Mouse (Mus musculus) midbrain, postnatal 0 days (tissue): Measurements from ENCODE around the gene Zfp276. TPM values are rescaled to one million over a fixed set of nuclear protein-coding genes. Genes with fewer than 3 reads are reported as not detected.
"Not testable (repeated sequence)": the region's sequence is repeated elsewhere in the genome, so short reads cannot be mapped to it uniquely, and the experiment has no call there.

Experiments
- ATAC-seq: fragments of 200-750 bp; cut with Nextera tagmentation; 2 replicates; pipeline ENCODE4 v1.8.0; 2017; ENCODE audit warnings: moderate number of reproducible peaks, mild to moderate bottlenecking, moderate TSS enrichment, moderate library complexity; ENCODE audit not compliant: low FRiP score
- DNase-seq: peaks from one replicate; pipeline ENCODE4 v3.0.0-alpha.2; 2015; ENCODE audit warnings: low spot score
- H3K27ac ChIP-seq: fragments of 300-500 bp; sonication (generic); 2 replicates; pipeline ENCODE4 v1.5.1; 2014; ENCODE audit warnings: low read depth, mild to moderate bottlenecking, low read length, mixed read lengths
- H3K27me3 ChIP-seq: fragments of 300-500 bp; sonication (generic); 2 replicates; pipeline ENCODE4 v1.6.1; 2014; ENCODE audit warnings: low read length, control low read depth, mixed read lengths; ENCODE audit not compliant: insufficient read depth
- H3K36me3 ChIP-seq: fragments of 300-500 bp; sonication (generic); 2 replicates; pipeline ENCODE4 v1.6.1; 2014; ENCODE audit warnings: low read length, control low read depth, mixed read lengths; ENCODE audit not compliant: insufficient read depth
- H3K4me1 ChIP-seq: fragments of 300-500 bp; sonication (generic); 2 replicates; pipeline ENCODE4 v1.6.1; 2014; ENCODE audit warnings: mild to moderate bottlenecking, control low read depth, antibody characterized with exemption, low read length, mixed read lengths; ENCODE audit not compliant: insufficient read depth
- H3K4me2 ChIP-seq: fragments of 300-500 bp; sonication (generic); 2 replicates; pipeline ENCODE4 v1.6.1; 2014; ENCODE audit warnings: low read depth, mild to moderate bottlenecking, low read length, mixed read lengths; ENCODE audit not compliant: poor library complexity, severe bottlenecking
- H3K4me3 ChIP-seq: fragments of 300-500 bp; sonication (generic); 2 replicates; pipeline ENCODE4 v1.5.1; 2014; ENCODE audit warnings: low read depth, mild to moderate bottlenecking, low read length, moderate library complexity
- H3K9ac ChIP-seq: fragments of 300-500 bp; sonication (generic); replicated peaks from 2 replicates; pipeline ENCODE4 v1.6.1; 2014; ENCODE audit warnings: mild to moderate bottlenecking, low read length, moderate library complexity, mixed read lengths; ENCODE audit not compliant: poor library complexity, severe bottlenecking
- H3K9me3 ChIP-seq: fragments of 300-500 bp; sonication (generic); 2 replicates; pipeline ENCODE4 v1.6.1; 2016; ENCODE audit warnings: low read length, control low read depth
- CTCF ChIP-seq: IDR thresholded peaks from 2 replicates; pipeline ENCODE4 v1.5.1; 2016; ENCODE audit warnings: antibody characterized with exemption, mild to moderate bottlenecking
- WGBS: fragments of 180-500 bp; shearing (Covaris S2); extraction: QIAGEN DNeasy Blood & Tissue Kit; methylation state at CpG from one replicate; pipeline ENCODE4 v1.1.7; 2014; 5-methylcytosine and 5-hydroxymethylcytosine counted together
- polyA plus RNA-seq: library from polyadenylated mRNA; unstranded; fragments of >200 nt; fragmentation: Nextera tagmentation; extraction: Ambion mirVana; gene quantifications from 2 replicates; pipeline ENCODE4 v1.2.1, GENCODE M21; 2015
- total RNA-seq: library from RNA; depleted of rRNA; stranded (reverse); fragments of >200 nt; gene quantifications from 2 replicates; pipeline ENCODE4 v1.2.3, GENCODE M21; 2014

The Zfp276 gene
- total and polyA plus RNA-seq, 2 experiments from 2014 or later: 15.4 to 37.9 TPM

DNA sequence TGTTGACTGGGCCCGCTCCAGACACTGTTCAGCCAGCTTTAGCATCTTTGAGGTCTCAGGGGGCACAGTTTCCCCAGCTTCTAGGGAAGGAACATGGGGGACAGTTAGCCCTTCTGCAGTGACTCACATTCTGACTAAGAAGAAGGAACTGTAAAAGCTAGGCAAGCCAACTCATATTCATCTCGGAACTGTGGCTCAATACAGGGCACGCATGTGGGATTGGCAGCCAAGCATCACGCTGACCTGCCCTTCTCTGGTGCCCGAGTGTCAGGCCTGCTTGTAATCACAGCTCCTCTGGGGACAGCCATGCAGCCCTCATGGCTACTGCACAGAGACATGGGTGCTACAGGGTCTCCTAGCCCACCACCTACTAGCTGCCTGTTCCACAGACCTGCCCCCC is 3.1 kb upstream of the Zfp276 start:
- Histone ChIP-seq H3K9ac (no peak overlapping the region), H3K4me1 (peaks cover 11% of the 10 kb centered on the region; the same call in 1 of the 2 replicates), H3K9me3 (no peaks in the 10 kb centered on the region), H3K4me2 (no peak overlapping the region), H3K4me3 (no peak overlapping the region), H3K27me3 (no peaks in the 10 kb centered on the region), H3K36me3 (peaks cover 49% of the 10 kb centered on the region), H3K27ac (no peak overlapping the region)
- 93% methylated on average over 5 of the region's 5 CpGs for WGBS
- TF ChIP-seq CTCF: no peak
- ATAC-seq: no peak
- DNase-seq: no peak

- WGBS: 63% methylated on average over 4 of the region's 4 CpGs
- Histone ChIP-seq H3K36me3 (peaks cover 45% of the 10 kb centered on the region), H3K4me3 (peak overlapping the region; percentile 97), H3K4me1 (peaks cover 11% of the 10 kb centered on the region; the same call in 1 of the 2 replicates), H3K27me3 (no peaks in the 10 kb centered on the region), H3K4me2 (peak overlapping the region; percentile 89), H3K27ac (no peak overlapping the region), H3K9ac (peak overlapping the region; percentile 98), H3K9me3 (no peaks in the 10 kb centered on the region)
- ATAC-seq: no peak
- no peak for TF ChIP-seq CTCF
- no peak for DNase-seq
These were observed 1.1 kb upstream of the Zfp276 start for GRCm38 (mm10) chr8:123252925-123253324.

GRCm38 (mm10) chr8:123253451-123254098 is 420 bp upstream of the Zfp276 start:
- under 1% methylated on average over 33 of the region's 40 CpGs for WGBS
- H3K27ac ChIP-seq: peak overlapping the region; percentile 90
- ATAC-seq: peak; percentile 10; the same call in 1 of the 2 replicates
- H3K4me2 ChIP-seq: peak overlapping the region; percentile 89
- H3K9ac ChIP-seq: peak overlapping the region; percentile 98
- DNase-seq: peak; percentile 32
- H3K36me3 ChIP-seq: peaks cover 45% of the 10 kb centered on the region
- no peak for TF ChIP-seq CTCF
- no peaks in the 10 kb centered on the region for H3K9me3 ChIP-seq
- peaks cover 11% of the 10 kb centered on the region; the same call in 1 of the 2 replicates for H3K4me1 ChIP-seq
- H3K4me3 ChIP-seq: peak overlapping the region; percentile 97
- H3K27me3 ChIP-seq: no peaks in the 10 kb centered on the region

DNA sequence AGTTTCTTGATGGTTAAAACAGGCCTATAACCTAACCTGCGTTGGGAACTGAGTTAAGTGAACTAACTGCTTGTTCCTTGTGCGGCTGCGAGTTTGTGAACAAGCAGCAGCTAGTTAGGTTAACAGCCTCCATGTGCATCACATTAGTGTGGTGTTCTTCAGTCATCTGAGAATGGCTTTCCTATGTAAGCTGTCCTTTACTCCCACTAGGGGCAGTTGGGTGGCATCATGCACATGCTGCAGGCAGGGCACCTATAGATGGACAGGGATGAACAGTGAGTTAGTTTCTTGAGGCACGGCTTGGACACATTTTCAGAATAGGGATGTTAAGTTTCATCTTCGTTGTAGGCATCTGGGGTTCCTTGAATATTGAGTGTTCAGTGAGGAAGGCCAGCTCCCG is 1.2 kb downstream of the Zfp276 start:
- DNase-seq (no peak), ATAC-seq (no peak)
- Histone ChIP-seq H3K4me2 (peak overlapping the region; percentile 89), H3K4me1 (peaks cover 11% of the 10 kb centered on the region; the same call in 1 of the 2 replicates), H3K36me3 (peaks cover 52% of the 10 kb centered on the region), H3K27me3 (no peaks in the 10 kb centered on the region), H3K9me3 (no peaks in the 10 kb centered on the region), H3K27ac (no peak overlapping the region), H3K4me3 (peak overlapping the region; percentile 97), H3K9ac (peak overlapping the region; percentile 98)
- 71% methylated on average over 6 of the region's 6 CpGs for WGBS
- TF ChIP-seq CTCF: peak; percentile 43

DNA sequence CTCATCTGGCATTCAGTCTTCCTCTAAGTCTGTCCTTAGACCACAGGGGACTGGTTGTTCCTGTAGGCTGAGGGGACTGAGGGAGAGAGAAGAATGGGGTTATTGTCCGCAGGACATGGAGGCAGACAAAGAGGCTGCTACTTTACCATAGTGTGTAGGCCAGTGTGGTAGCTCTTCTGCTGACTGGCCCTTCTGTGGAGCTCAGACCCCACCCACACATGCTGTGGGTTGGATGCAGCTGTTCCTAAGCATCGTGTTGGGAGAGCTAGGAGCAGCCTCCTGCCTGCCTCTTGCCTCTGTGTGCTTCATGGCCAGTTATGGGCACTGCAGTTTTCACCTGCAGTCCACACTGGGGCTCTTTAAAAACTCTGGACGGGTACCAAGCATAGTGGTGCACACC is 3.1 kb downstream of the Zfp276 start:
- peaks cover 51% of the 10 kb centered on the region for H3K36me3 ChIP-seq
- H3K9me3 ChIP-seq: no peaks in the 10 kb centered on the region
- no peaks in the 10 kb centered on the region for H3K27me3 ChIP-seq
- no peak overlapping the region for H3K9ac ChIP-seq
- DNase-seq: peak; percentile 30
- no peak for ATAC-seq
- H3K4me2 ChIP-seq: no peak overlapping the region
- peaks cover 11% of the 10 kb centered on the region; the same call in 1 of the 2 replicates for H3K4me1 ChIP-seq
- H3K4me3 ChIP-seq: no peak overlapping the region
- no peak overlapping the region for H3K27ac ChIP-seq
- 76% methylated on average over 3 of the region's 3 CpGs for WGBS
- no peak for TF ChIP-seq CTCF

GRCm38 (mm10) chr8:123257593-123257992 is 3.6 kb downstream of the Zfp276 start:
- H3K4me3 ChIP-seq, H3K4me2 ChIP-seq, DNase-seq, H3K27me3 ChIP-seq, ATAC-seq, H3K9ac ChIP-seq, H3K9me3 ChIP-seq, H3K27ac ChIP-seq: not testable (repeated sequence)
- peaks cover 10% of the 10 kb centered on the region; the same call in 1 of the 2 replicates for H3K4me1 ChIP-seq
- H3K36me3 ChIP-seq: peaks cover 51% of the 10 kb centered on the region
- WGBS: 90% methylated on average over 8 of the region's 8 CpGs
